Mouse (Mus musculus) spleen, embryonic (tissue): ENCODE measurements around the gene Nrf1.

Experiments used
- CTCF ChIA-PET: fragments of 350-600 bp; sonication (Branson Sonifier 250); formaldehyde crosslinking; loops from one replicate; lab custom pipeline; 2022; lab: Charles Lee

Nrf1 gene

DNA sequence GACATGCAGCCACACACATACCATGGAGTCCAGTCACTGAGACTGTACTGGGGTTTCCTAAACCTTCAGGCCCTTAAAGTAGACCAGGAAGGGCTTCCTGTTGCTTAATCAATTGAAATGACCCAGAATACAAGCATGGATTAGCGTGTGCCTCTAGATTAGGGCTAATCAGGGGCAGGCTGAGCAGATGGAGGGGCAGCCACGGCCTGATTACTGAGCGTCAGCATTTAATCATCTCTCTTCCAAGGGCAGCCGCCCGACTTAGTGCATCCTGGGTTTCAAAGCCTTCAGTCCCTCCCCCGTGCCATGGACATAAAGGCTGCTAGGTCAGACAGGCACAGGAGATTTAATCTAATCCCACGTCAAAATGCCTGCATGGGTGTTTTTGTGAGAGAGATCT is 99.3 kb downstream of the Nrf1 start:
- CTCF ChIA-PET, result no interaction called here

DNA sequence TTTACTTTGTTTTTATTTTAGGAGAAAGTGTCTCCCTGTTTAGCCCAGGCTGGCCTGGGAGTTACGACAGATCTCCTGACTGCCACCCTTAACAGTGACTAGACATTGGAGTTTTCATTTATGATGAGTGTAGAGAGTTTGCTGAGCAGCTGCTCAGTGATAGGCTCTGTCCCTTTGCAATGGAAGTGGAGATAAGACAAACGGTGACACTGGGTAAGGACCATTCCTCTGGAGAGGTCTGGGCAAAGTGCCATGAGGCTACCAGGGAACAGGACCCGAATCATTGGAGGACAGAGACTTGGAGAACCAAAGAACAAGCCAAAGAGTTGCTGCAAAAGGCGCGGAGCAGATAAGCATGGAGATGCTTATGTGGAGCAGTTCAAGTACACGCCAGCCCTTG is 100.0 kb downstream of the Nrf1 start:
- CTCF ChIA-PET, result no interaction called here

DNA sequence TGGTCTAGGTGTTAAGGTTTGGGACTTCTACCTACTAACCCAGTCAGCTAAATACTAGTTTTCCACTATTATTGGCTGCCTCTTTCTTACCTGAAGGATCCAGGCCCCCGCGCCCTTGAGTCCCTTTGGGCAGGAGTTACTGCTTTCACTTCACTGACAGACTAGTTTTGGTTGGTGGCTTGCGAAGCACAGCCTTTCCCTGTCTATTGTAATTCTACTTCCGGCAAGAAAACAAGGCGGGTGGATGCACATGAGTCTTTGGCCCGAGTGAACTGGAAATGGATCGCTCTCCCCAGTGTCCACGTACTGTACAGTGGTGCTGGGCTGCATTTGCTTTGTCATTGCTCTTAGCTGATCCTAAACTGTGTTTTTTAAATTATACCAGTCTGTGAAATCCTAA is 102.7 kb downstream of the Nrf1 start:
- CTCF ChIA-PET, result interaction anchor here (0.7 kb wide), 1 partner anchor 439 kb away, joined by 3 read pairs; no protein-coding TSS in a partner anchor

DNA sequence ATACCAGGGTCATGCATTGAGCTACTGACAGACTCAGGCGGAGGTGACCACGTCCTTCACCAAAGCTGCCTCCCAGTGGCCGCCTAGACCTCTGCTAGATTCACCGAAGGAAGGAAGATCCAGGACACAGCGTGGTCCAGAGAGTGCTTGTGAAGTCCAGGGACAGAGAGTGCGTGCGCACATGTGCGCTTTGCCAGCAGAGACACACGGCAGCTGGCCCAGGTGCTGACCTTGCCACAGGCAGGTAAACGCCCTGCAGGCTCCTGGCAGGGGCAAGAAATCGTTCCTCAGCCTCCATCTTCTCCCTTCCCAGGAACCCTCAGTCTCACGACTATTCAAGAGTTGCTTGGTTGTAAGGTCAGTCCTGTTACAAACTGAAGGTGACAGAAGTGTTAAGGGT is 104.4 kb downstream of the Nrf1 start:
- CTCF ChIA-PET, result interaction anchor here (0.7 kb wide), 1 partner anchor 23 kb away, joined by 6 read pairs; no protein-coding TSS in a partner anchor

DNA sequence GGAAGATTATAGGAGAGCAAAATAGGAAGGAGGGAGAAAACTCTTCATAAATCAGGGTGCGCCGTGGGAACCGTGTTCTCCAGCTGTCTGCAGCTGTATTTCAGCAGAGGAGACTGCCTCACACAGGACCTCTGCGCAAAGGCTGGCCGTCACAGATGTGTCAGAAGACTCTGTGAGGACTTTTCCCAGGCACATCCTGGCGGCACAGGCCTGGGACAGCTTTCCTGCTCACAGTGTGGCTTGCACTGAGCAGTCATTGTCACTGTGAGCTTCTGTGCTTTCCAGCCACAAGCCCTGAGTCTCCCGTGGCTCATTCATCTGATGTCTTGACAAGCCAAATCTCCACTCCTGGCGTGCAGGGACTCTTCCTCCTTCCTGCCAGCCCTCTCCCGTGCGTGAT is 104.9 kb downstream of the Nrf1 start:
- CTCF ChIA-PET, result interaction anchor here (0.7 kb wide), 1 partner anchor 23 kb away, joined by 6 read pairs; no protein-coding TSS in a partner anchor

DNA sequence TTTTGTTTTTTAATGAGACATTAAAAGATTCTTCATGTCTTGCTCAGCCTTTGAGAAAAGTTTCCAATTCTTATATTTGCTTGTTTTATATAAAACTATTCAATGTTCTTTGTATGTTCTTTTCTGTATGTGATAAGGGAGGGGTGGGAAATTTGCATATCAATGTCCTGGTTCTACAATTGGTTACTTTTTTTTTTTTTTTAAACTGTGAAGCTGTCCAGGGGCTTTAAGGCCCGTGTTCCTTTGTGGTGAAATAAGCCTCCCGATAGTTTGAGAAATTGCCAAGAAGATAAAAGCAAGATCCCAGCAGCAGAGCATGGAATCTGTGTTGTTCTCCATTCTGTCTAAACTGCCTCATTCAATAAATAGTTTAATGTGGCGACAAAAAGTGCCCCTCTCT is 105.3 kb downstream of the Nrf1 start:
- CTCF ChIA-PET, result interaction anchor here (0.6 kb wide), 1 partner anchor 279 kb away, joined by 3 read pairs; no protein-coding TSS in a partner anchor

GRCm38 (mm10) chr6:30153733-30154415 is 106.1 kb downstream of the Nrf1 start:
- CTCF ChIA-PET, result interaction anchor here (0.6 kb wide), 1 partner anchor 278 kb away, joined by 3 read pairs; no protein-coding TSS in a partner anchor

GRCm38 (mm10) chr6:30159516-30160045 is 111.8 kb downstream of the Nrf1 start:
- CTCF ChIA-PET, result interaction anchor here (0.6 kb wide), 1 partner anchor 80 kb away, joined by 6 read pairs; no protein-coding TSS in a partner anchor

DNA sequence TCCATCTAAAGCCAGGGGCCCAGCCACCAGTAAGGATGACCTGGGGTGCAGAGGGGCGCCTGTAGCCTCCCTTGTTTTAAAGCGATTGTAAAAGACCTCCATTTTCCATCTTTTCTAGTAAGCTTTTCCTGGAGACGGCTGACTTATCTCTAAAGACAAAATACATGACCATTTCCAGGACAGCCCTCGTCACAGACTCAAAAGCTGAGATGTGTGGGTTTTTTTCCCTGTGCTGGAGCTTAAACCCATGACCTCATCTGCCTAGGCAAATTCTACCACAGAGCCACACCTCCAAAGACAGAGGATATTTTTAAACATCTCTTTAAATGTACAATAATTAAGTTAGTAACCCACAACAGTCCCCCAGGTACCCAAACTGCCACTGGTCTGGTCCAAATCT is 112.6 kb downstream of the Nrf1 start:
- CTCF ChIA-PET, result no interaction called here

DNA sequence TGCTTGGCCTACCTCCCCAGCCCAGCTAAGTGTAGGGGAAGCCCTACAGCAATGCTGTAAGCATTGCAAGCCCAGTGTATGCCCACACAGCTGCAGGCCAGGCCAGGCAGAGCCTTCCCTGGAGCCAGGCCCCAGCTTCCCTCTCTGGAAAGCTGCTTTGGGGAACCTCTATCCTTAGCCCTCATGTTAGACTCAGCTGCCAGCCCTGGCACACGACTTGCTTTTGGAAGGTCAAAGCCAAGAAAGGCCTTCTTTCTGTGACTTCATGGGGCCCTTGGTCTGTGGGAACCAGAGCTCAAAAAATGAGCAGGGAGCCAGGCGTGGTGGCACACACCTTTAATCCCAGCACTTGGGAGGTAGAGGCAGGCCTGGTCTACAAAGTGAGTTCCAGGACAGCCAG is 113.8 kb downstream of the Nrf1 start:
- CTCF ChIA-PET, result no interaction called here

DNA sequence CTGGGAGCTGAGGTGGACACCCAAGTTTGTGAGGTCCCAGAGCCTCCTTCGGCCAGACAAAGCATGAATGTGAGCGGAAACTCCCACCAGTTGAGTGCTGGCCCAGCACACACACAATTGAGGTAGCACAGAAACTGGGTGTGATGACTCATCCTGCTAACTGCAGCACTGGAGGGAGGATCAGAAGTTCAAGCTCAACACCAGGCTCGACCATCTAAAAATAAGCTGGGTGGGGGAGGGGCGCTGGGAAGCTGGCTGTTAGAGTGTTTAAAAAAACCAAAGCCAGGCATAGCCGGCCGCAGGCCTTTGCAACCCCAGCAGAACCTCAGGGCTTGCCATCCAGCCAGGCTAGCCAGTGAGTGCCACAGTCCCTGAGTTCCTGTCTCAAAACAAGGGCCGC is 114.3 kb downstream of the Nrf1 start:
- CTCF ChIA-PET, result interaction anchor here (0.6 kb wide), 1 partner anchor 21 kb away, joined by 3 read pairs; no protein-coding TSS in a partner anchor

DNA sequence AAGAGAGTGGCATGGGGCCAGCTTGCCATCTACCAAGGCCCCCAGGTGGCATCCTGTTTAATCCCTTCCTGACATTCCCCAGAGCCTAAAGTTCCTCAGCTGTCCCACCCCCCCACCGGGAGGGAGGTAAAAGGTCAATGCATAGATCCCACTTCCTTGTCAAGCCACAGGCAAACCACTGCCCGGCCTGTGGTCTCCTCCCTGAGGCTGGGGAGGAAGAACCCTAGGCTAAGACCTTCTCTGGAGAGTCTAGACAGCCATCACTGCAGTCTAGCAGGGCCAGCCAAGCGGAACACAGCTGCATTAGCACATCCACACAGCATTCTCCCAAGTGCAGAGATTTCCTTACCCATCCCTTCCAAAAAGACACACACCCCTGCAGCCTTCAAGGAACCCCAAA is 118.6 kb downstream of the Nrf1 start:
- CTCF ChIA-PET, result interaction anchor here (0.5 kb wide), 1 partner anchor 234 kb away, joined by 4 read pairs; no protein-coding TSS in a partner anchor

DNA sequence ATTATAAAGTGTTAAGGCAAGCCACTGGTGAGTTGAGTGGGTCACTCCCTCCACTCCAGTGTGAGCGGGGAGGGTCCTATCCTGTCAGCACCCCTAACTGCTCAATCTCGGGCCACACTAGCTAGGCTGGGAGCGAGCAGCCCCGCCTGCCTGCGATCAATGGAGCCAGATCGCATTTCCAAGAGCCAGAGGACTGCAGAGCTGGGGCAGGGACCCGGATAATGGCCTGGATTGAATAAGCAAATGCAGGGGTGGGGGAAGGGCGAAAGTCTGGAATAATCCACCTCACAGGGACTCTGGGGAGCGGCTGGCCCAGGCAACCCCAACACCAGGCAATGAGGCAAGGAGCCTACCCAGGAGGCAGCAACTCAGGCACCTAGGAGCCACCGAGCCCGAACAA is 119.4 kb downstream of the Nrf1 start:
- CTCF ChIA-PET, result interaction anchor here (0.6 kb wide), 1 partner anchor 13 kb away, joined by 5 read pairs; no protein-coding TSS in a partner anchor

- CTCF ChIA-PET, result no interaction called here
These were observed 120.5 kb downstream of the Nrf1 start for GRCm38 (mm10) chr6:30168275-30168674.

DNA sequence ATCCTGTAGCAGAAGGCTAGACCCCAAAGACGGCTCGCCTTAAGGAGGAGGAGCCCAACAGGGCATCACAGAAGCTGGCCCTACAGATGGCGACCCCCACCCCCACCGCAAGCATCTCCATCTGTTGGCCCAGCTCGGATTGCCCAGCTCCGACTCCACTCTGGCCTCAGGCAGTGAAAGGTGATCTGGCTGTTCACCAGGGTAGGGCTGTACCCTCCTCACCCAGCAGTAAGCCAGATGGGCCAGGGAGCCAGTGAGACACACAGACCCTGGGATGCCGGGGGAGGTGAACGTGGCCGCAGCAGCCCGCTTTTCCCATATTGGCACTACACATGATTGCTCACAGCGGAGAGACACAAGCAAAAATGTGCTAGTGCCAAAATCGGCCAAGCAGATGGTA is 121.4 kb downstream of the Nrf1 start:
- CTCF ChIA-PET, result no interaction called here

DNA sequence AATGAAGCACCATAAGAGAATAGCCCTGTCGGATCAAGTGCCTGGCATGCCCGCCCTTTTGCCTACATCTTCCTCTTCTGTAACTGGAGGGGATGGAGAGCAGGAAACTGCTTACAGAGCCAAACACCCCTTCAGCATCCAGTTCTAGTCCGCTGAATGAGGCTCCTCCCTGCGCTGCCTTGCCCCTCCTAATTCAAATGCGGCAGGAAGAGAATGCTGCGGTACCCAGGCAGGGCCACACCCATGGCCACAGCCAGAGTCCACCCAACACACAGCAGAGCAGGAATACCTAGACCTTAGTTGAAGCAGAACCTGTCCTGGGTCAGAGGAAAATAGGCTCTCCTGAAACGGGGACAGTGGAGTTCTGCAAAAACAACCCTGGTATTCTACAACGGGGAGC is 123.4 kb downstream of the Nrf1 start:
- CTCF ChIA-PET, result interaction anchor here (0.6 kb wide), 1 partner anchor 28 kb away, joined by 3 read pairs; no protein-coding TSS in a partner anchor

GRCm38 (mm10) chr6:30171967-30172366 is 124.2 kb downstream of the Nrf1 start:
- CTCF ChIA-PET, result interaction anchor here (0.6 kb wide), 1 partner anchor 825 kb away, joined by 6 read pairs; no protein-coding TSS in a partner anchor

GRCm38 (mm10) chr6:30172441-30172819 is 124.6 kb downstream of the Nrf1 start:
- CTCF ChIA-PET, result interaction anchor here (0.6 kb wide), 1 partner anchor 826 kb away, joined by 6 read pairs; no protein-coding TSS in a partner anchor

- CTCF ChIA-PET, result no interaction called here
These were observed 125.2 kb downstream of the Nrf1 start for GRCm38 (mm10) chr6:30172820-30173550.

GRCm38 (mm10) chr6:30173551-30174460 is 126.0 kb downstream of the Nrf1 start:
- CTCF ChIA-PET, result interaction anchor here (0.5 kb wide), 1 partner anchor 87 kb away, joined by 4 read pairs; no protein-coding TSS in a partner anchor
